32 mouse cellular contexts compared by ENCODE assay signal in the genomic region with DNA sequence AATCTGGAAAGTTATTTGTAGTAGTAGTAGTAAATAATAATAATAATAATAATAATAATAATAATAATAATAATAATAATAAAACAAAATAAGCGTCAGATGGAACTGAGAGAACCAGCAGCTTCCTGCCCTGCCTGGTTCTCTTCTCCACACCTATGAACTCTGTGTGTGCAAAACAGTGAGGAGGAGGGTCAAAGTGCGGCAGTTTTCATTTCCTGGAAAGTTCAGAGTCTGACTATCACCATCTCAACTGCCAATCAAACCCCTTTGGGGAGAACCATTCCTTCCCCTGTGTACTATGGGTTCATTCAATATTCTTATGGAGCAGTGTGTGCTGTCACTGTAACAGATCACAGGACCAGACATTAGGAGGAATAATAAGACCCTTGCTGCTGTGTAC.
A peak's percentile ranks its signal among the peaks of the same experiment; 100 is the strongest.
DNase-seq lines count a peak whose midpoint lies in the region; ATAC-seq and TF ChIP-seq lines count a peak whose summit lies in the region.
"Had no signal": no experiment of that assay in that cellular context is flagged by ENCODE, and none has a peak within 500 bp of the region (broad histone marks: within the 10 kb centered on the region; RNA-seq: fewer than 3 reads in every experiment).

No protein-coding gene starts in this region.

- DNase-seq in forebrain, embryonic 11.5 days (ENCODE audit: low spot score) = no peak
- no peak for DNase-seq in forebrain, embryonic 14.5 days (ENCODE audit: low spot score)
- peak; percentile 45 to 46 for DNase-seq in kidney, adult 8-10 months
- DNase-seq in neural tube, embryonic 11.5 days (ENCODE audit: low spot score) = no peak
- DNase-seq in stomach, postnatal 0 days (ENCODE audit: low spot score) = peak; percentile 51
- no peak for DNase-seq in frontal cortex, postnatal 25 days (ENCODE audit: low spot score in 2 of 2)
- DNase-seq: adrenal gland, adult 2 months; adrenal gland, postnatal 36 days; cerebellum, adult 18-20 months; cerebellum, postnatal 10 days; gastrocnemius, postnatal 25 days; heart, adult 2 months; heart, postnatal 14 days; lung, adult 2 months; lung, postnatal 10 days; thymus, postnatal 14 days had no signal

- H3K27me3 ChIP-seq in forebrain, embryonic 11.5 days (ENCODE audit: control insufficient read depth, insufficient read depth, low read length) = no peaks in the 10 kb centered on the region
- H3K27me3 ChIP-seq in forebrain, embryonic 14.5 days (replicated peaks; ENCODE audit: control insufficient read depth, insufficient read depth, low read length) = no peaks in the 10 kb centered on the region
- no peaks in the 10 kb centered on the region for H3K27me3 ChIP-seq in kidney, embryonic 16.5 days (ENCODE audit: insufficient read depth, low read length)
- H3K27me3 ChIP-seq in neural tube, embryonic 11.5 days (ENCODE audit: control insufficient read depth, insufficient read depth, low read length) = no peaks in the 10 kb centered on the region
- H3K27me3 ChIP-seq in neural tube, embryonic 15.5 days (replicated peaks) = no peaks in the 10 kb centered on the region
- no peaks in the 10 kb centered on the region for H3K27me3 ChIP-seq in stomach, postnatal 0 days (ENCODE audit: control insufficient read depth, insufficient read depth, low read length)
- H3K27me3 ChIP-seq: CH12.LX; embryonic facial prominence, embryonic 13.5 days; forebrain, embryonic 12.5 days; hindbrain, embryonic 15.5 days; limb, embryonic 12.5 days; liver, embryonic 12.5 days; midbrain, embryonic 15.5 days; neural tube, embryonic 12.5 days; stomach, embryonic 15.5 days had no signal

- H3K4me3 ChIP-seq in forebrain, embryonic 11.5 days (ENCODE audit: low read depth, low read length) = no peak overlapping the region
- no peak overlapping the region for H3K4me3 ChIP-seq in forebrain, embryonic 14.5 days (ENCODE audit: low read depth, low read length)
- H3K4me3 ChIP-seq in kidney, embryonic 16.5 days (ENCODE audit: low read length) = no peak overlapping the region
- H3K4me3 ChIP-seq in neural tube, embryonic 11.5 days (ENCODE audit: low read depth, low read length) = no peak overlapping the region
- H3K4me3 ChIP-seq in neural tube, embryonic 15.5 days (replicated peaks) = no peak overlapping the region
- H3K4me3 ChIP-seq in stomach, postnatal 0 days (ENCODE audit: low read depth, low read length) = no peak overlapping the region
- H3K4me3 ChIP-seq: embryonic facial prominence, embryonic 13.5 days; forebrain, embryonic 12.5 days; heart, adult 2 months; hindbrain, embryonic 10.5 days; hindbrain, embryonic 15.5 days; layer of hippocampus, adult 2 months; left cerebral cortex, adult 2 months; limb, embryonic 12.5 days; liver, embryonic 12.5 days; midbrain, embryonic 15.5 days; neural tube, embryonic 12.5 days; stomach, embryonic 15.5 days had no signal

- H3K4me1 ChIP-seq in forebrain, embryonic 11.5 days (replicated peaks; ENCODE audit: control insufficient read depth, insufficient read depth, low read length) = no peaks in the 10 kb centered on the region
- H3K4me1 ChIP-seq in forebrain, embryonic 14.5 days (ENCODE audit: control insufficient read depth, insufficient read depth, low read length) = no peaks in the 10 kb centered on the region
- no peaks in the 10 kb centered on the region for H3K4me1 ChIP-seq in kidney, embryonic 16.5 days (ENCODE audit: insufficient read depth, low read length)
- H3K4me1 ChIP-seq in neural tube, embryonic 11.5 days (ENCODE audit: control insufficient read depth, insufficient read depth, low read length) = no peaks in the 10 kb centered on the region
- H3K4me1 ChIP-seq in neural tube, embryonic 15.5 days = no peaks in the 10 kb centered on the region
- no peaks in the 10 kb centered on the region for H3K4me1 ChIP-seq in stomach, postnatal 0 days (replicated peaks; ENCODE audit: control insufficient read depth, insufficient read depth)
- H3K4me1 ChIP-seq: embryonic facial prominence, embryonic 13.5 days; forebrain, embryonic 12.5 days; hindbrain, embryonic 10.5 days; hindbrain, embryonic 15.5 days; limb, embryonic 12.5 days; midbrain, embryonic 15.5 days; neural tube, embryonic 12.5 days; stomach, embryonic 15.5 days had no signal

- ATAC-seq in forebrain, embryonic 11.5 days (replicated peaks; ENCODE audit: low FRiP score) = 0 out of 2 replicates have a peak, but pooled peaks have one; percentile 18
- no peak for ATAC-seq in forebrain, embryonic 14.5 days
- ATAC-seq in kidney, embryonic 16.5 days (ENCODE audit: low FRiP score, low TSS enrichment) = no peak
- 0 out of 2 replicates have a peak, but pooled peaks have one; percentile 24 for ATAC-seq in neural tube, embryonic 11.5 days (ENCODE audit: insufficient read depth, low FRiP score, low TSS enrichment)
- no peak for ATAC-seq in neural tube, embryonic 15.5 days (ENCODE audit: low FRiP score)
- ATAC-seq in stomach, postnatal 0 days (ENCODE audit: low FRiP score, low TSS enrichment) = peak; percentile 78
- ATAC-seq: activated CD4-positive, CD25-positive, alpha-beta regulatory T cell, adult 4 months; inflammation-experienced regulatory T-cells, adult 6 months; midbrain, embryonic 15.5 days had no signal

- no peaks in the 10 kb centered on the region for H3K9me3 ChIP-seq in forebrain, embryonic 11.5 days (ENCODE audit: control insufficient read depth, low read length)
- no peaks in the 10 kb centered on the region for H3K9me3 ChIP-seq in forebrain, embryonic 14.5 days (replicated peaks; ENCODE audit: control insufficient read depth, low read length)
- no peaks in the 10 kb centered on the region for H3K9me3 ChIP-seq in kidney, embryonic 16.5 days (ENCODE audit: low read length)
- no peaks in the 10 kb centered on the region for H3K9me3 ChIP-seq in neural tube, embryonic 11.5 days (ENCODE audit: control insufficient read depth, low read length)
- H3K9me3 ChIP-seq in neural tube, embryonic 15.5 days (replicated peaks) = no peaks in the 10 kb centered on the region
- no peaks in the 10 kb centered on the region for H3K9me3 ChIP-seq in stomach, postnatal 0 days (ENCODE audit: control insufficient read depth, low read length)
- H3K9me3 ChIP-seq: embryonic facial prominence, embryonic 13.5 days; forebrain, embryonic 12.5 days; hindbrain, embryonic 10.5 days; hindbrain, embryonic 15.5 days; limb, embryonic 12.5 days; liver, embryonic 12.5 days; midbrain, embryonic 15.5 days; neural tube, embryonic 12.5 days; stomach, embryonic 15.5 days had no signal

- no peak overlapping the region for H3K9ac ChIP-seq in forebrain, embryonic 11.5 days (ENCODE audit: low read length)
- no peak overlapping the region for H3K9ac ChIP-seq in forebrain, embryonic 14.5 days (ENCODE audit: low read length)
- no peak overlapping the region for H3K9ac ChIP-seq in kidney, embryonic 16.5 days (replicated peaks; ENCODE audit: low read length)
- H3K9ac ChIP-seq in neural tube, embryonic 11.5 days (ENCODE audit: low read length) = no peak overlapping the region
- H3K9ac ChIP-seq in neural tube, embryonic 15.5 days (replicated peaks) = no peak overlapping the region
- H3K9ac ChIP-seq in stomach, postnatal 0 days (ENCODE audit: low read length) = no peak overlapping the region
- H3K9ac ChIP-seq: embryonic facial prominence, embryonic 13.5 days; forebrain, embryonic 12.5 days; hindbrain, embryonic 15.5 days; limb, embryonic 12.5 days; liver, embryonic 12.5 days; midbrain, embryonic 15.5 days; neural tube, embryonic 12.5 days; stomach, embryonic 15.5 days had no signal

- H3K36me3 ChIP-seq in forebrain, embryonic 11.5 days (ENCODE audit: control insufficient read depth, insufficient read depth, low read length) = no peaks in the 10 kb centered on the region
- H3K36me3 ChIP-seq in forebrain, embryonic 14.5 days (ENCODE audit: control insufficient read depth, insufficient read depth, low read length) = no peaks in the 10 kb centered on the region
- H3K36me3 ChIP-seq in kidney, embryonic 16.5 days (ENCODE audit: insufficient read depth, low read length) = no peaks in the 10 kb centered on the region
- no peaks in the 10 kb centered on the region for H3K36me3 ChIP-seq in neural tube, embryonic 11.5 days (ENCODE audit: control insufficient read depth, insufficient read depth, low read length)
- no peaks in the 10 kb centered on the region for H3K36me3 ChIP-seq in neural tube, embryonic 15.5 days
- H3K36me3 ChIP-seq in stomach, postnatal 0 days (ENCODE audit: control insufficient read depth, insufficient read depth, low read length) = no peaks in the 10 kb centered on the region
- H3K36me3 ChIP-seq: embryonic facial prominence, embryonic 13.5 days; forebrain, embryonic 12.5 days; hindbrain, embryonic 10.5 days; hindbrain, embryonic 15.5 days; limb, embryonic 12.5 days; liver, embryonic 12.5 days; midbrain, embryonic 15.5 days; neural tube, embryonic 12.5 days; stomach, embryonic 15.5 days had no signal

- H3K27ac ChIP-seq in forebrain, embryonic 11.5 days (ENCODE audit: low read depth, low read length) = no peak overlapping the region
- no peak overlapping the region for H3K27ac ChIP-seq in forebrain, embryonic 14.5 days (ENCODE audit: low read depth, low read length)
- no peak overlapping the region for H3K27ac ChIP-seq in kidney, embryonic 16.5 days (ENCODE audit: low read length)
- no peak overlapping the region for H3K27ac ChIP-seq in neural tube, embryonic 11.5 days (ENCODE audit: low read depth, low read length)
- H3K27ac ChIP-seq in neural tube, embryonic 15.5 days (replicated peaks) = no peak overlapping the region
- H3K27ac ChIP-seq in stomach, postnatal 0 days (replicated peaks) = no peak overlapping the region
- H3K27ac ChIP-seq: embryonic facial prominence, embryonic 13.5 days; forebrain, embryonic 12.5 days; heart, adult 2 months; hindbrain, embryonic 10.5 days; hindbrain, embryonic 15.5 days; layer of hippocampus, adult 2 months; left cerebral cortex, adult 2 months; limb, embryonic 12.5 days; liver, embryonic 12.5 days; midbrain, embryonic 15.5 days; neural tube, embryonic 12.5 days; stomach, embryonic 15.5 days had no signal

- no peak for TF ChIP-seq CTCF in stomach, postnatal 0 days (IDR thresholded peaks at IDR 0.05; ENCODE audit: low read depth)

- 86% methylated on average over 2 of the region's 2 CpGs for WGBS in forebrain, embryonic 11.5 days
- WGBS in forebrain, embryonic 14.5 days = 94% methylated on average over 2 of the region's 2 CpGs
- WGBS in kidney, embryonic 16.5 days = 88% methylated on average over 2 of the region's 2 CpGs
- WGBS in neural tube, embryonic 11.5 days = 90% methylated on average over 2 of the region's 2 CpGs
- WGBS in neural tube, embryonic 15.5 days = 93% methylated on average over 2 of the region's 2 CpGs
- WGBS in stomach, postnatal 0 days = 84% methylated on average over 2 of the region's 2 CpGs

- H3K4me2 ChIP-seq in forebrain, embryonic 11.5 days (ENCODE audit: low read depth, low read length, severe bottlenecking) = no peak overlapping the region
- H3K4me2 ChIP-seq in forebrain, embryonic 14.5 days (ENCODE audit: low read length) = no peak overlapping the region
- no peak overlapping the region for H3K4me2 ChIP-seq in kidney, embryonic 16.5 days (replicated peaks; ENCODE audit: low read depth, low read length)
- H3K4me2 ChIP-seq in neural tube, embryonic 11.5 days (ENCODE audit: low read depth) = no peak overlapping the region
- no peak overlapping the region for H3K4me2 ChIP-seq in neural tube, embryonic 15.5 days
- H3K4me2 ChIP-seq in stomach, postnatal 0 days (replicated peaks; ENCODE audit: low read depth) = no peak overlapping the region
- H3K4me2 ChIP-seq: embryonic facial prominence, embryonic 13.5 days; forebrain, embryonic 12.5 days; hindbrain, embryonic 15.5 days; limb, embryonic 12.5 days; liver, embryonic 12.5 days; midbrain, embryonic 15.5 days; neural tube, embryonic 12.5 days; stomach, embryonic 15.5 days had no signal

- TF ChIP-seq EP300 in stomach, postnatal 0 days (optimal IDR thresholded peaks at IDR 0.05) = no peak

Comparison
In these comparisons a context has a peak if more than half of its experiments do, and no peak if none do; other contexts are left out.
1. ATAC-seq: peak in forebrain, embryonic 11.5 days (single experiment), neural tube, embryonic 11.5 days (single experiment) and stomach, postnatal 0 days (single experiment); none in forebrain, embryonic 14.5 days (single experiment), kidney, embryonic 16.5 days (single experiment) and neural tube, embryonic 15.5 days (single experiment).
2. DNase-seq: peak in kidney, adult 8-10 months (2 of 2) and stomach, postnatal 0 days (single experiment); none in forebrain, embryonic 11.5 days (single experiment), forebrain, embryonic 14.5 days (single experiment), neural tube, embryonic 11.5 days (single experiment) and frontal cortex, postnatal 25 days (0 of 2).